Mouse (Mus musculus) brown adipose tissue, adult 24 weeks (tissue): ENCODE measurements at regions not wholly inside any gene's neighbourhood (a gene's known extent, or its start where the extent isn't known, plus 50 kb on each side); places are given as distances from the start of the nearest gene placed in this dataset.

ENCODE experiments used
- H3K27ac ChIP-seq: fragments of 200-500 bp; replicated peaks from 2 replicates; pipeline ENCODE4 v1.5.1; 2012; ENCODE audit warnings: low read depth, mild to moderate bottlenecking, low read length
- H3K4me1 ChIP-seq: fragments of 200-500 bp; 2 replicates; pipeline ENCODE4 v1.6.1; 2012; ENCODE audit warnings: low read length, mixed read lengths; ENCODE audit not compliant: control insufficient read depth, insufficient read depth, insufficient read length
- H3K4me3 ChIP-seq: fragments of 200-500 bp; 2 replicates; pipeline ENCODE4 v1.5.1; 2012; ENCODE audit warnings: low read depth, mild to moderate bottlenecking, low read length, moderate library complexity; ENCODE audit not compliant: insufficient read depth

DNA sequence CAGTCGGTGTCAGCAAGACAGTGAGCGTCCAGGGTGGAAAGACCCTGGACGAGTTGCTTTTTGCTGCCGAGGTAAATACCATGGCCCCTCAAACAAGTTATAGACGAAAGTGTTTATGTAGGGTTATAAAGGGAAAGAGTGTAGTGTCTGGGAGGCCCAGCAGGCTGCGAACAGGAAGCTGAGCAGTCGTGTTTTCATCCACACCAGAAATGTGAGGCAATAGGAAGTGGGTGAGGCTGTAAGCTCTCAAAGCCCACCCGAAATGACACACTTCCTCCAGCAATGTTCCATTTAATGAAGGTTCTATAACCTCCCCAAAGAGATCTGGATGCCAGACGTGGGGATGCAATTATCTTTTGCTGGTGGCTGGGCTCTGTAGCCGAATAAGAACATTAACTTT is 451.5 kb downstream of the Etnk1 start:
- no peak overlapping the region for H3K27ac ChIP-seq
- no peak overlapping the region for H3K4me3 ChIP-seq
- H3K4me1 ChIP-seq = peaks cover 4% of the 10 kb centered on the region; the same call in 1 of the 2 replicates

DNA sequence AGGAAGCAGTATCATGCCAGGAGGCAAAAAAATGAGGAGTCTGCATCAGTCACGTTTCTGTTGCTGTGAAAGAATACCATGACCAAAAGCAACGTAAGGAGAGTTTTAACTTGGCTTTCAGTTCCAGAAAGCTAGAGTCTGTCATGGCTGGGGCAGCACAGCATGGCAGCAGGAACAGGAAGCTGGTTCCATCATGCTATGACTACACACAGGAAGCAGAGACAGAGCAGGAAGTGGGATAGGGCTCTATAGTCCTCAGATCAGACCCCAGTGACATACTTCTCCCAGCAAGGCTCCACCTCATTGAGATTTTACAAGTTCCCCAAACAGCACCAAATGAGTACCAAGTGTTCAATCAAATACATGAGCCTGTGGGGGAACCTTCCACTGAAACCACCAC is 453.6 kb downstream of the Etnk1 start:
- H3K4me1 ChIP-seq = no peaks in the 10 kb centered on the region

DNA sequence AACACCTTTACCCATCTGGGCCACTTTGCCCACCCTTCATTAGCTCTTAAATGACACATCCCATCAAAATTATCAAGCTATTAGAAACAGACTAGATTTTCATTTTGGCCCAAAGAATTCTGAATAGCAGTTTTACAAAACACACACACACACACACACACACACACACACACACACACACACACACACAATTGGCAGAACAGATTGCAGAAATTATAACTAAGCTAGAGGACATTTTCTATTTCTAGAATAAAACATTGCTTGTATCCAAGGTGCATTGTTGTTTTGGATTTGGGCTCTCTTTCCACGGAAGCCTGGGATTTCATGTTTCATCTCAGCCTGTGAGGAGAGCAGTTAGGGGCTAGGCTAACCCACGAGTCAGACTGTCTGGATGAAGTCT is 455.1 kb downstream of the Etnk1 start:
- Histone ChIP-seq H3K4me1 (no peaks in the 10 kb centered on the region), H3K27ac (no peak overlapping the region), H3K4me3 (no peak overlapping the region)

More for the DNA sequence above, 453.6 kb downstream of the Etnk1 start:
- Histone ChIP-seq H3K4me3 (no peak overlapping the region), H3K27ac (no peak overlapping the region)

DNA sequence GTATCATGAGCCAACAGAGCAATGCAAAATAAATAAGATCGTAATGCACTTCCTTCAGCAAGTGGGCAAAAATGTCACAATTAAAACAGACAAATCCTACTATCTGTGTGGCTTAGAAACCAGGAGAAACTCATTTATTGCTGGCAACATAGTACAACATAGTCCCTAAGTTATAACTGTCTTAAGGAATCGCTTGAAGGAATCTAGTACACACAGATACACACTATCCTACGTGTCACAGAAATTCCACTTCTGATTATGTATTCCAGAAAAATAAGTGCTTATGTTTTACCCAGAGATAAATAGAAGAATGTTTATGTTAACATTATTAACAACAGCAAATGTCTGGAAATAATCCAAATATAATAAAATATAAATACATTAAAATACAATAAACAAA is 457.9 kb downstream of the Etnk1 start:
- H3K4me3 ChIP-seq = no peak overlapping the region

DNA sequence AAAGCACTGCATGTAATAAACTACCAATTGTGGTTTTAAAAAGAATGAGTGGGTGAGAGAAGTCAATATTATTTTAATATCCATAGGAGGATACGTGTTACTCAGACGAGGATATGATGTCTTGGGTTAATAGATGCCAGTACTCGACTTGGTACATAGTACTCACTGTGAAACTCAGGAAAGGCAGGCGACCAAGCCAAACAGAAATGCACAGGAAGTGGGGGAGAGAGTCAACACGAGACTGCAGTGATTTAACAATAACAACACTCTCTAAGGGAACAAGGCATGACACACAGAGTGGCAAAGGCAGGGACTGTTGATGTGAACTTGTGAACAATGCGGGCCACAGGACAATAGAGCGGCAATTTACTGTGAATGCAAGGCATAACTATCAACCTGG is 464.6 kb downstream of the Etnk1 start:
- Histone ChIP-seq H3K4me3 (no peak overlapping the region), H3K4me1 (no peaks in the 10 kb centered on the region), H3K27ac (no peak overlapping the region)

More for the DNA sequence above, 457.9 kb downstream of the Etnk1 start:
- H3K4me1 ChIP-seq = no peaks in the 10 kb centered on the region
- no peak overlapping the region for H3K27ac ChIP-seq

DNA sequence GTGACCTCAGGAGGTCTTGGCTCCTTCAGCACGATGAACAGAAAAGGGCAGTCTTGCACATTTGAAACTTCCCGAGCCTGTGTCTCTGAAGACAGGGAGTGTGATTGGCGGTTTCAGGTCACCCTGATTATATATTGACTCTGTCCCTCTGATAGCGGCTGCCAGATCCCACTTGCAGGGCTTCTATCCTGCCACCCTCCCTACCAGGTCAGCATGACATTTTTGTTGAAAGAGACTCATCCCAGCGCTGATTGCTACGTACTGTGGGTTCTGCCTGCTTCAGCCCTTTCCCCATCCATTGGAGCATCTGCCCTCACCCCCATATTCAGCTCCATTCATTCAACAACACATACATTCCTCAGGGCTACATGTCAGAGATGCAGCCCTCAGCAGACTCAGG is 466.7 kb downstream of the Etnk1 start:
- H3K4me1 ChIP-seq = no peaks in the 10 kb centered on the region
- no peak overlapping the region for H3K27ac ChIP-seq
- no peak overlapping the region for H3K4me3 ChIP-seq

DNA sequence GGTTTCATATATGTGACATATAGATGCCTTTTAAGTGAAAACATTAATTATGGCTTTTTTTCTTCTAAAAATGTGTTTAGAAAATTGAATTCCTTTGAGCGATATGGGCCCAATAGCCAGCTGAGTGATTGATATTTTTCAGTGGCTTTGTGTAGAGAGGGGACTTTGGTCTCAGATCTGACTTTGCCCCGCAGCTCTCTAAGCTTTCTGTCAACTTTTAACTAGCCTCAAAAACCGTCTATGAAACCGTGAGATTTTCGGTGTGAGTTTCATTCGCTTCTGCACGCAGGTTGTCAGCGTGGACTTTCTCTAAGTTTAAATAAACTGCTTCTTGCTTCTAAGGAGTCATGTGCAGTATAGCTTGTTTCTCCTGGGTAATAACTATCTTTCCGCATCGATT is 467.3 kb downstream of the Etnk1 start:
- H3K27ac ChIP-seq = no peak overlapping the region
- no peak overlapping the region for H3K4me3 ChIP-seq

DNA sequence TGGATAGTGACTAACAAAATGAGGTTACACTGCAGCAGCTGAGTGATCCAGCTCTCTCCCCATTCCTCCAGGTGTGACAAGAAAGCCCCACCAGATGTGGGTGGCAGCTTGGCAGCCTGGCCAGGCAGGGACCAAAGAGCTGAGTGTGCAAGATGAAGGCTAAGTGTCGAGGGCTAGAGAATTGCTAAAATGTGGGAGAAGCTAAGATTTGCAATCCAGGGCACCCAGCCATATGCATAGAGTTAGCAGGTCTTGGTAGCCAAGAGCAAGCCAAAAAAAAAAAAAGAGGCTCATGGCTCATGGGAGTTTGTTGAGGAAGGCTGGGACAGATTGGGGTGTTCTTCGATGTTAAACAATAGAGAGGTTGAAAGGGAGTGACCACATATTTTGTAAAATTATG is 468.0 kb downstream of the Etnk1 start:
- Histone ChIP-seq H3K27ac (no peak overlapping the region), H3K4me3 (no peak overlapping the region), H3K4me1 (no peaks in the 10 kb centered on the region)

More for the DNA sequence above, 467.3 kb downstream of the Etnk1 start:
- no peaks in the 10 kb centered on the region for H3K4me1 ChIP-seq

DNA sequence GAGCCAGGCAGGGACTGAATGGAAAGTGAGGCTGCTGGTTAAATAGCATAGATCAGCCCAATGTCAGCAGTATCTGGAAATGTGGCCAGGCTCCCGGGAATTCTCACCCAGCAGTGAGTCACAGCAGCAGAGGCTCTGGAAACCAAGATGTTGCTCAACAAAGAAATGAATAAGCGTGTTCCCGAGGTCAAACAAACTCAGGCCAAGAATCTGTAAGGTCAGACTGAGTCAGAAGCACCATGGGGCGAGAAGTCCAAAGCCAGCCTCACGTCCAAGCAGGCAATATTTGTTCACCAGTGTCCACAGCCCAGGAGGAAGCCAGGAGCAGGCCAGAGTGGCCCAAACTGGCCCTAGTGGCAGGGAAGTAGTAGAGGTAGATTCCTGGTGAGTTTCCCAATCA is 473.6 kb downstream of the Etnk1 start:
- no peak overlapping the region for H3K4me3 ChIP-seq
- peaks cover 2% of the 10 kb centered on the region; the same call in 1 of the 2 replicates for H3K4me1 ChIP-seq
- 0 out of 2 replicates have a peak overlapping the region, but pooled peaks have one; percentile 32 for H3K27ac ChIP-seq

DNA sequence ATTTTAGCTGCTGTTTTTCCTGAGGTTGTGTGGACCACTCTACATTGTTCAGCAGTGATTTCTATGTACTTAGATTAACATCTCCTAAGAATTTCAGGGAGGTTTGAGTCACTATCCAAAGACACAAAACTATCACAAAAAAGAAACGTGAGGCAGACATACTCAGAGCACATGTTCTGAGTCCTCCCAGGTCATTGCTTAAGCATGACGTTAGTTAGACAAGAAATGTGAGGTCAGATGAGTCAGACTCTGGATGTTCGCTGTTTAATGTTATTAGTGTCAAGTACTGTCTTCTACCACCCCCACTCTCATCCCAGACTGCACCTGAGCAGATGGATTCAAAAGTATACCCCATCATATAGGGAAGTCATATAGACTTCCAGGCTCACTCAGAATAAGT is 475.0 kb downstream of the Etnk1 start:
- Histone ChIP-seq H3K4me3 (no peak overlapping the region), H3K4me1 (peaks cover 2% of the 10 kb centered on the region; the same call in 1 of the 2 replicates), H3K27ac (no peak overlapping the region)

DNA sequence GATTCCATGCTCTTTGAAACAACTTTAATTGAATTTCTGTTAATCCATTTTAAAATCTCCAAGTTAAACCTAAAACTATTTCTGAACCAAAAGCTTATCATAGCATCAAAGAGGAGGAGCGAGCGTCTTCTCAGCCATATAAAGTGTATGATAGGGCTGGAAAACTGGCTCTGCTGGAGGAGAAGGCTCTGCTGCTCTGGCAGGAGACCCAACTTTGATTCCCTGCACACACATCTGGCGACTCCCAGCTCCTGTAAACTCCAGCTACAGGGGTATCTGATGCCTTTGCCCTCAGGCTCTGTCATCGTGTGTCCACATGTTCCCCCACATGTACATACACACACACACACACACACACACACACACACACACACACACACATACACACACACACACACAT is 479.0 kb downstream of the Etnk1 start:
- Histone ChIP-seq H3K4me1 (no peaks in the 10 kb centered on the region), H3K27ac (no peak overlapping the region), H3K4me3 (no peak overlapping the region)

DNA sequence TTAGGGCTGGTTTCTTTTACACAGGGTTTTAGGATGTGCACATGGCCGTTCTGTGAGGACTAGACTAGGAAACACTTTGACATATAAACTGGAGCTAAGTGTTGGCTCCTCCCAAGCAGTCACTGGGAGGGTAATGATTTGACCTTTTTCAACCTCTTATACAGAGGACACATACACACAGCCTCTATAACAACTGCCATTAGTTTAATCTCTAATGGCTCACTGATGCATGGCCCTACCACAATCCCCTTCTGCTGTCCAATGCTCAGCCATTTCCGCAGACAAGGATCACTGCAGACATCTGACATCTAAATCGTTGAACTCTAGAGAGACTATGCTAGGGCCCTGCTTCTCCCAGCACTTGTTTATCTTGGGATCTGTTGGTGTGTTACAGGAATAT is 481.5 kb downstream of the Etnk1 start:
- H3K4me1 ChIP-seq = no peaks in the 10 kb centered on the region
- H3K27ac ChIP-seq = no peak overlapping the region
- no peak overlapping the region for H3K4me3 ChIP-seq

DNA sequence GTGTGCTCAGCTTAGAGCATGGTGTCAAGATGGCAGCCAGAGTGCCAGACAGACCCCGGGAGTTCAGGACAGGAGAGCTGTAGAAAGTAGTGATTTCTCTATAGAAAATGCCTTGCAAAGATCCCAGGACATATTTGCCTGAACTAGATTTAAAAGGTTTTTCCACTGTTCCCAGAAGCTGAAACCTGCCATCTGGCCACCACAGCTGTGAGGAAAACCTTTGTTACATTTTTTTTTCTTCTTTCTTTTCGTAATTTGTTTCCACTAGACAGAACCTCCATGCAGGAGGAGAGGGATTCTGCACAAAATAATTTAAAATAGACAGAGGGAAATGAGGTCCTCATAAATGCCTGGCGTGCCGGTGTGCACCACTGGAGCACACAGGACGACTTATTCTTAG is 489.6 kb downstream of the Etnk1 start:
- H3K4me1 ChIP-seq = no peaks in the 10 kb centered on the region
- H3K27ac ChIP-seq = no peak overlapping the region
- H3K4me3 ChIP-seq = no peak overlapping the region

DNA sequence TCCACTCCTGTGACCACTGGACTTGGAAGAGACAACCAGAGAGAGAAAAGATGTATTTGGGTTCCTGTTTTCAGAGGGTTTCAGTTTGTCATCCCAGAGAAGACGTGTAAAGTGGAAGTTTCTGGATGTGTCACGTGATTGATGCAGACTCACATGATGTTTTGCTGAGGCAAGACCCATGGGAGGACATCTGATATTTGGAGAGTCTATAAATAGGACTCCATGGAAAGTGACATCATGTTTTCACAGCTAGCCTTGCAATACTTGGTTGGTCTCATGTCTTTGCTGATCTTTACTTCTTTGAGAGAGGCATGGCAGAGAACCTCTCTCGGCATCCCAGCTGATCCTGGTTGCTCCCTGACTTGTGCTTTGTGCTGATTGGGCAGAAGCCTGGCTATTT is 493.8 kb downstream of the Etnk1 start:
- H3K27ac ChIP-seq = peak overlapping the region; percentile 13; the same call in 1 of the 2 replicates
- H3K4me1 ChIP-seq = no peaks in the 10 kb centered on the region
- H3K4me3 ChIP-seq = no peak overlapping the region

DNA sequence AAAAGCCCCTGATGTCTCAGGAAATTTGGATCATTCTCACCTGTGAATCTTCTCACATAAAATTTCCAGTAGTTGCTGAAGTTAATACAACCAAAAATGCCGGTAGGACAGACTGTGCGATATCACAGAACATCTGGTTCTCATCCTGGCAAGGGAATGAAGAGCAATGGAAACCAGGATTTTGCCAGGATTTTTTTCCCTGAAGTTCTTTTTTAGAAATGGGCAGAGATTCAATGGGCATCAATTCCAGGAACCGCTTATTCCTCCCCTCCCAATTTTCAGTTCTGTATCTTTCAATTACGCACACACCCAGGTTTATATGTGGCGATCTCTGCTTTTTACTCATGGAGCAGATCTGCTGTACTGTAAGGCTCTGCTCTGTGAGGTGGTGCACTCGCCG is 496.3 kb downstream of the Etnk1 start:
- no peak overlapping the region for H3K27ac ChIP-seq
- no peak overlapping the region for H3K4me3 ChIP-seq
- H3K4me1 ChIP-seq = no peaks in the 10 kb centered on the region

DNA sequence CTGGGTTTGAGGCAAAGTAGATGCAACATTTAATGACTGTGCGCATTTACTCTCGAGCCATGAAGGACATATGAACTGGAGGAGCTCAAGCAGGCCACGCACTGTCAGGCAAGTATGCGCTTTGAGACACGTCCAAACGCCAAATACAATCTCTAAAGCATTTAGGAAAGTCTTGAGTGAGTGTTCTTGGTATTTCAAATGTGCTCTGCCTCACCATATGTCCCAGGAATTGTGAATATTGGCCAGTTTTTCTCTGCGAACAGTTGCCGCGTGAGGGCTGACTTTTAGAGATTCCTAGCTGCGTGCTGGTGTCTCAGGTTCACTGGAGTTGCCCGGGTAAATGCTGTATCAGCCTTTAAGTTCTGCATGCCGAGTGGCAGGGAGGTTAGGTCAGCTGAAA is 498.4 kb downstream of the Etnk1 start:
- no peaks in the 10 kb centered on the region for H3K4me1 ChIP-seq
- no peak overlapping the region for H3K4me3 ChIP-seq
- no peak overlapping the region for H3K27ac ChIP-seq

DNA sequence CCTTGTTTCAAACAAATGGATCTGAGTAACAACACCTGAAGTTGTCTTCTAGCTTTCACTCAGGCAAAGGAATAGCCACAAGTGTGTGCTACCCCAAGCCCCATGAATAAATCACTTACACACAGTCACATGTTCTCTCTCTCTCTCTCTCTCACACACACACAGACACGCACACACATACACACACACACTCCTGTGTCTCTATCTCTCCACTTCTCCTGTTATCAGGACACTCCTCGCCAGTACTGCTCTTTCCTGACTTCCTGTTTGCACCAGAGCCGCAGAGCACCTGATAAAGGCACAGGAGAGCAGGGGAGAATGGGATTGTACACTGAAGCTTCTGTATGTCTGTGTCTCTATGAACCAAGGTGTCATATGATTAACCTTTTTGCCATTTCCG is 501.5 kb downstream of the Etnk1 start:
- H3K4me3 ChIP-seq = no peak overlapping the region
- H3K4me1 ChIP-seq = no peaks in the 10 kb centered on the region

More for the DNA sequence above, 501.5 kb downstream of the Etnk1 start:
- H3K27ac ChIP-seq = no peak overlapping the region
